Mouse (Mus musculus) forebrain, embryonic 11.5 days (tissue): ENCODE results near the gene Slc27a5. TPM values are rescaled to one million over a fixed set of nuclear protein-coding genes. Genes with fewer than 3 reads are reported as not detected.
A peak's percentile ranks its signal among the peaks of the same experiment; 100 is the strongest.

Experiments
- ATAC-seq: fragments of 200-750 bp; cut with Nextera tagmentation; replicated peaks from 2 replicates; pipeline ENCODE4 v1.8.0; 2017; ENCODE audit warnings: moderate TSS enrichment; ENCODE audit not compliant: low FRiP score
- DNase-seq: peaks from one replicate; pipeline ENCODE4 v3.0.0-alpha.2; 2017; ENCODE audit warnings: low spot score
- H3K27ac ChIP-seq: fragments of 300-500 bp; sonication (generic); 2 replicates; pipeline ENCODE4 v1.5.1; 2014; ENCODE audit warnings: low read depth, low read length
- H3K27me3 ChIP-seq: fragments of 300-500 bp; sonication (generic); 2 replicates; pipeline ENCODE4 v1.6.1; 2014; ENCODE audit warnings: mild to moderate bottlenecking, low read length, mixed read lengths; ENCODE audit not compliant: control insufficient read depth, insufficient read depth
- H3K36me3 ChIP-seq: fragments of 300-500 bp; sonication (generic); 2 replicates; pipeline ENCODE4 v1.6.1; 2014; ENCODE audit warnings: mild to moderate bottlenecking, low read length, moderate library complexity, mixed read lengths; ENCODE audit not compliant: control insufficient read depth, insufficient read depth
- H3K4me1 ChIP-seq: fragments of 300-500 bp; sonication (generic); replicated peaks from 2 replicates; pipeline ENCODE4 v1.6.1; 2014; ENCODE audit warnings: low read length, mixed read lengths; ENCODE audit not compliant: control insufficient read depth, insufficient read depth
- H3K4me2 ChIP-seq: fragments of 300-500 bp; sonication (generic); 2 replicates; pipeline ENCODE4 v1.6.1; 2014; ENCODE audit warnings: low read depth, mild to moderate bottlenecking, low read length, moderate library complexity, mixed read lengths; ENCODE audit not compliant: severe bottlenecking
- H3K4me3 ChIP-seq: fragments of 300-500 bp; sonication (generic); 2 replicates; pipeline ENCODE4 v1.5.1; 2014; ENCODE audit warnings: low read depth, low read length
- H3K9ac ChIP-seq: fragments of 300-500 bp; sonication (generic); 2 replicates; pipeline ENCODE4 v1.6.1; 2014; ENCODE audit warnings: low read length
- H3K9me3 ChIP-seq: fragments of 300-500 bp; sonication (generic); 2 replicates; pipeline ENCODE4 v1.6.1; 2016; ENCODE audit warnings: low read length, mixed read lengths; ENCODE audit not compliant: control insufficient read depth
- WGBS: fragments of 180-500 bp; shearing (Covaris S2); extraction: QIAGEN DNeasy Blood & Tissue Kit; methylation state at CpG from one replicate; pipeline ENCODE4 v1.1.7; 2014; 5-methylcytosine and 5-hydroxymethylcytosine counted together
- polyA plus RNA-seq: library from polyadenylated mRNA; unstranded; fragments of >200 nt; fragmentation: Nextera tagmentation; extraction: Ambion mirVana; gene quantifications from 2 replicates; pipeline ENCODE4 v1.2.1, GENCODE M21; 2014

The Slc27a5 gene
- polyA plus RNA-seq, 1 experiment from 2014 or later: 0.13 TPM

- WGBS: 94% methylated on average over 7 of the region's 7 CpGs
- ATAC-seq: no peak
- no peak for DNase-seq
- Histone ChIP-seq H3K4me1 (peaks cover 14% of the 10 kb centered on the region; the same call in 1 of the 2 replicates), H3K4me3 (no peak overlapping the region), H3K36me3 (peaks cover 46% of the 10 kb centered on the region), H3K9me3 (no peaks in the 10 kb centered on the region), H3K27me3 (no peaks in the 10 kb centered on the region), H3K27ac (no peak overlapping the region), H3K9ac (no peak overlapping the region), H3K4me2 (no peak overlapping the region)
Observed at GRCm38 (mm10) chr7:13032541-13032940, 34.5 kb upstream of the Slc27a5 start.

- Histone ChIP-seq H3K4me3 (no peak overlapping the region), H3K27me3 (no peaks in the 10 kb centered on the region), H3K4me2 (no peak overlapping the region), H3K4me1 (peaks cover 16% of the 10 kb centered on the region; the same call in 1 of the 2 replicates), H3K9me3 (no peaks in the 10 kb centered on the region), H3K36me3 (peaks cover 51% of the 10 kb centered on the region), H3K27ac (no peak overlapping the region), H3K9ac (no peak overlapping the region)
- ATAC-seq (no peak), DNase-seq (no peak)
- 87% methylated on average over 2 of the region's 2 CpGs for WGBS
Observed at GRCm38 (mm10) chr7:13031983-13032382, 34.0 kb upstream of the Slc27a5 start.

GRCm38 (mm10) chr7:13031069-13031468 lies 33.1 kb upstream of the Slc27a5 start:
- H3K4me1 ChIP-seq: peaks cover 19% of the 10 kb centered on the region; the same call in 1 of the 2 replicates
- H3K4me2 ChIP-seq: no peak overlapping the region
- no peaks in the 10 kb centered on the region for H3K27me3 ChIP-seq
- H3K9ac ChIP-seq: no peak overlapping the region
- H3K4me3 ChIP-seq: no peak overlapping the region
- no peak for DNase-seq
- WGBS: 73% methylated on average over 5 of the region's 5 CpGs
- H3K27ac ChIP-seq: no peak overlapping the region
- ATAC-seq: no peak
- H3K9me3 ChIP-seq: no peaks in the 10 kb centered on the region
- H3K36me3 ChIP-seq: peaks cover 59% of the 10 kb centered on the region

- H3K27me3 ChIP-seq: no peaks in the 10 kb centered on the region
- H3K4me3 ChIP-seq: no peak overlapping the region
- no peaks in the 10 kb centered on the region for H3K9me3 ChIP-seq
- ATAC-seq (no peak), DNase-seq (no peak)
- no peak overlapping the region for H3K4me2 ChIP-seq
- H3K27ac ChIP-seq: no peak overlapping the region
- peaks cover 19% of the 10 kb centered on the region; the same call in 1 of the 2 replicates for H3K4me1 ChIP-seq
- 0 out of 2 replicates have a peak overlapping the region, but pooled peaks have one; percentile 12 for H3K9ac ChIP-seq
- WGBS: 91% methylated on average over 4 of the region's 4 CpGs
- H3K36me3 ChIP-seq: peaks cover 62% of the 10 kb centered on the region
Observed at GRCm38 (mm10) chr7:13028986-13029385, 31.0 kb upstream of the Slc27a5 start.

- H3K4me3 ChIP-seq: peak overlapping the region; percentile 96
- DNase-seq (no peak), ATAC-seq (no peak)
- H3K9ac ChIP-seq: peak overlapping the region; percentile 97
- peaks cover 18% of the 10 kb centered on the region; the same call in 1 of the 2 replicates for H3K4me1 ChIP-seq
- H3K9me3 ChIP-seq: no peaks in the 10 kb centered on the region
- 30% methylated on average over 4 of the region's 4 CpGs for WGBS
- peaks cover 49% of the 10 kb centered on the region for H3K36me3 ChIP-seq
- peak overlapping the region; percentile 100; the same call in 1 of the 2 replicates for H3K27ac ChIP-seq
- H3K27me3 ChIP-seq: no peaks in the 10 kb centered on the region
- H3K4me2 ChIP-seq: peak overlapping the region; percentile 99
Observed at GRCm38 (mm10) chr7:13025511-13026112, 27.6 kb upstream of the Slc27a5 start.

GRCm38 (mm10) chr7:13024805-13025204 lies 26.8 kb upstream of the Slc27a5 start:
- peak; percentile 90 for DNase-seq
- WGBS: under 1% methylated on average over 44 of the region's 44 CpGs

GRCm38 (mm10) chr7:13023928-13024731 lies 26.1 kb upstream of the Slc27a5 start:
- DNase-seq (peak; percentile 97), ATAC-seq (peak; percentile 85)
- H3K4me1 ChIP-seq: peaks cover 18% of the 10 kb centered on the region; the same call in 1 of the 2 replicates
- peak overlapping the region; percentile 97 for H3K9ac ChIP-seq
- H3K36me3 ChIP-seq: peaks cover 34% of the 10 kb centered on the region
- peak overlapping the region; percentile 99 for H3K4me2 ChIP-seq
- WGBS: under 1% methylated on average over 84 of the region's 95 CpGs
- peak overlapping the region; percentile 96 for H3K4me3 ChIP-seq
- no peaks in the 10 kb centered on the region for H3K27me3 ChIP-seq
- peak overlapping the region; percentile 100 for H3K27ac ChIP-seq
- no peaks in the 10 kb centered on the region for H3K9me3 ChIP-seq

More at GRCm38 (mm10) chr7:13024805-13025204, 26.8 kb upstream of the Slc27a5 start:
- no peaks in the 10 kb centered on the region for H3K9me3 ChIP-seq
- peak overlapping the region; percentile 99 for H3K4me2 ChIP-seq
- H3K4me3 ChIP-seq: peak overlapping the region; percentile 96
- H3K9ac ChIP-seq: peak overlapping the region; percentile 97
- H3K27me3 ChIP-seq: no peaks in the 10 kb centered on the region
- peaks cover 18% of the 10 kb centered on the region; the same call in 1 of the 2 replicates for H3K4me1 ChIP-seq
- ATAC-seq: peak; percentile 60
- H3K27ac ChIP-seq: peak overlapping the region; percentile 100
- H3K36me3 ChIP-seq: peaks cover 41% of the 10 kb centered on the region

GRCm38 (mm10) chr7:13022773-13023535 lies 25.0 kb upstream of the Slc27a5 start:
- peak overlapping the region; percentile 99 for H3K4me2 ChIP-seq
- H3K9me3 ChIP-seq: no peaks in the 10 kb centered on the region
- H3K36me3 ChIP-seq: peaks cover 23% of the 10 kb centered on the region
- peaks cover 18% of the 10 kb centered on the region; the same call in 1 of the 2 replicates for H3K4me1 ChIP-seq
- H3K27ac ChIP-seq: peak overlapping the region; percentile 100
- no peaks in the 10 kb centered on the region for H3K27me3 ChIP-seq
- H3K9ac ChIP-seq: peak overlapping the region; percentile 97
- WGBS: 4% methylated on average over 31 of the region's 31 CpGs
- peak; percentile 84 for ATAC-seq
- peak overlapping the region; percentile 96 for H3K4me3 ChIP-seq
- peak; percentile 93 for DNase-seq
